Mouse (Mus musculus) ES-E14 (cell line): ENCODE measurements around the gene Izumo4.

Source experiments
- CHD2 ChIP-seq: IDR thresholded peaks from 2 replicates; pipeline ENCODE4 v1.6.1; 2014; ENCODE audit warnings: mild to moderate bottlenecking, low read depth, low read length, inconsistent platforms
- HCFC1 ChIP-seq: IDR thresholded peaks from 2 replicates; pipeline ENCODE4 v1.6.1; 2012; ENCODE audit warnings: low read length, inconsistent platforms, borderline replicate concordance; ENCODE audit not compliant: insufficient read depth
- MAFK ChIP-seq: IDR thresholded peaks from 2 replicates; pipeline ENCODE4 v1.6.1; 2014; ENCODE audit warnings: mild to moderate bottlenecking, low read depth, low read length, inconsistent platforms; ENCODE audit not compliant: insufficient read depth
- ZC3H11A ChIP-seq: IDR thresholded peaks from 2 replicates; pipeline ENCODE4 v1.6.1; 2012; ENCODE audit warnings: low read depth, mild to moderate bottlenecking, inconsistent platforms, low read length, borderline replicate concordance

DNA sequence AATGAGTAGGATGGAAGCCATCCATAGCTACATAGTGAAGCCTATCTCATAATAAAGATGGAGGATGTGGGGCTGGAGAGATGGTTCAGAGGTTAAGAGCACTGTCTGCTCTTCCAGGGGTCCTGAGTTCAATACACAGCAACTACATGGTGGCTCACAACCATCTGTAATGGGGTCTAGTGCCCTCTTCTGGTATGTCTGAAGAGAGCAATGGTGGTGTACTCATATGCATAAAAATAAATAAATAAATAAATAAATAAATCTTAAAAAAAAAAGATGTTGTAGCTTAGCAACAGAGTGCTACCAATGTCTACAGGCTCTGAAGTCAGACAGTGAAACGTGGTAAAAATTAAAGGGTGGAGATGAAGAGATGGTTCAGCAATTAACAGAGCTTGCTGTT is 36.7 kb downstream of the Izumo4 start:
- no peak for TF ChIP-seq MAFK
- TF ChIP-seq HCFC1: no peak
- TF ChIP-seq ZC3H11A: no peak
- TF ChIP-seq CHD2: no peak
